Mouse (Mus musculus) kidney, adult 8-10 months (tissue): Measurements from ENCODE around the gene Tprgl.

ENCODE experiments used
- DNase-seq, 2 experiments: peaks; one replicate each; pipeline ENCODE4 v3.0.0; 2022

Tprgl gene

GRCm38 (mm10) chr4:154160538-154161390, at the start of gene Tprgl:
Gene Tprgl (minus strand): TSS chr4:154160666.
- peak; percentile 97 for DNase-seq

GRCm38 (mm10) chr4:154209825-154210224, 49.4 kb upstream of the Tprgl start:
- DNase-seq, result no peak

GRCm38 (mm10) chr4:154209054-154209453, 48.6 kb upstream of the Tprgl start:
- DNase-seq, result no peak

- peak; percentile 11 to 58 for DNase-seq
Observed at GRCm38 (mm10) chr4:154207261-154207660, 46.8 kb upstream of the Tprgl start.

GRCm38 (mm10) chr4:154205392-154205791, 44.9 kb upstream of the Tprgl start:
- peak; percentile 72 to 74 for DNase-seq

GRCm38 (mm10) chr4:154204532-154204931, 44.1 kb upstream of the Tprgl start:
- no peak for DNase-seq

GRCm38 (mm10) chr4:154201511-154201910, 41.0 kb upstream of the Tprgl start:
- DNase-seq, result no peak

GRCm38 (mm10) chr4:154198377-154198961, 38.0 kb upstream of the Tprgl start:
- no peak for DNase-seq

GRCm38 (mm10) chr4:154197961-154198360, 37.5 kb upstream of the Tprgl start:
- no peak for DNase-seq

- DNase-seq, result no peak
Observed at GRCm38 (mm10) chr4:154188948-154189347, 28.5 kb upstream of the Tprgl start.

GRCm38 (mm10) chr4:154186002-154186537, 25.6 kb upstream of the Tprgl start:
- DNase-seq, result no peak

GRCm38 (mm10) chr4:154185001-154185400, 24.5 kb upstream of the Tprgl start:
- DNase-seq, result no peak

GRCm38 (mm10) chr4:154183566-154183965, 23.1 kb upstream of the Tprgl start:
- no peak for DNase-seq

GRCm38 (mm10) chr4:154181001-154181400, 20.5 kb upstream of the Tprgl start:
- no peak for DNase-seq

GRCm38 (mm10) chr4:154177257-154177656, 16.8 kb upstream of the Tprgl start:
- no peak for DNase-seq

- DNase-seq, result no peak
Observed at GRCm38 (mm10) chr4:154171931-154172604, 11.6 kb upstream of the Tprgl start.

GRCm38 (mm10) chr4:154171151-154171930, 10.9 kb upstream of the Tprgl start:
- no peak for DNase-seq

GRCm38 (mm10) chr4:154170506-154171150, 10.2 kb upstream of the Tprgl start, which contains the start of gene Megf6:
Gene Megf6 (plus strand): TSS chr4:154170730.
- no peak for DNase-seq

- no peak for DNase-seq
Observed at GRCm38 (mm10) chr4:154170021-154170420, 9.6 kb upstream of the Tprgl start.

- DNase-seq, result peak; percentile 42 to 68
Observed at GRCm38 (mm10) chr4:154167053-154167452, 6.6 kb upstream of the Tprgl start.

- peak; percentile 51 to 69 for DNase-seq
Observed at GRCm38 (mm10) chr4:154163296-154163695, 2.8 kb upstream of the Tprgl start.

GRCm38 (mm10) chr4:154159961-154160537, 417 bp downstream of the Tprgl start:
- DNase-seq, result peak in 1 of 2 experiments; percentile 30
